Mouse (Mus musculus) G1E (cell line): ENCODE measurements at regions not wholly inside any gene's neighbourhood (a gene's known extent, or its start where the extent isn't known, plus 50 kb on each side); places are given as distances from the start of the nearest gene placed in this dataset.

Experiments
- CTCF ChIP-seq: IDR thresholded peaks from 2 replicates; pipeline ENCODE4 v1.5.1; 2012; ENCODE audit warnings: low read depth, low read length, inconsistent platforms, mixed read lengths
- GATA1 ChIP-seq: IDR thresholded peaks from 2 replicates; pipeline ENCODE4 v1.6.1; 2012; ENCODE audit warnings: borderline replicate concordance, low read length, inconsistent platforms, mixed read lengths
- GATA2 ChIP-seq: IDR thresholded peaks from 2 replicates; pipeline ENCODE4 v1.6.1; 2012; ENCODE audit warnings: low read depth, low read length, inconsistent platforms, borderline replicate concordance
- POLR2AphosphoS5 ChIP-seq: IDR thresholded peaks from 2 replicates; pipeline ENCODE4 v1.6.1; 2012; ENCODE audit warnings: low read depth, low read length, inconsistent platforms; ENCODE audit not compliant: insufficient replicate concordance
- TAL1 ChIP-seq: conservative IDR thresholded peaks from 2 replicates; pipeline ENCODE4 v1.6.1; 2012; ENCODE audit warnings: low read depth, low read length, inconsistent platforms, mixed read lengths

GRCm38 (mm10) chr14:89061319-89061718 is 590.1 kb upstream of the Pcdh20 start:
- TF ChIP-seq CTCF (no peak), GATA1 (no peak), TAL1 (no peak), GATA2 (no peak), POLR2AphosphoS5 (no peak)
